Comparison of ENCODE assay signal across 15 mouse cellular contexts in the genomic region with DNA sequence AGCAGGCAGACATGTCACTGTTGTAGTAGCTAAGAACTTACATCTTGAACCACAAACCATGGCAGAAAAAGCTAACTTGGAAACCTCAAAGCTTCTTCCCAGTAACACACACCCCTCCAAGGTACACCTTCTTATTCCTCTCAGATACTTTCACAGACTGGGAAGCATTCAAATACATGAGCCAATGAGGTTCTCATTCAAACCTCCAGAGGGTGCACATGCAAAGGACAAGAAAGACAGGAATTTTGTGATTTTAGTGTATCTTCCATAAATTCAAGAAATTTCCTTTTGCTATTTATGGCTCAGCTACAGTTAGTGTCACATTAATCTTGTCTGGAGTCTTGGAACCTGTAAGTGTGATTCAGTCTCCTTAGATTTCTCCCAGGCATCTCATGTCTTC.
"Had no signal": no experiment of that assay in that cellular context is flagged by ENCODE, and none has a peak within 500 bp of the region (broad histone marks: within the 10 kb centered on the region; RNA-seq: fewer than 3 reads in every experiment).

No protein-coding gene starts in this region.

- ATAC-seq: hindbrain, embryonic 16.5 days; inflammation-experienced regulatory T-cells, adult 6 months; liver, postnatal 0 days; midbrain, embryonic 13.5 days had no signal

- H3K4me2 ChIP-seq: limb, embryonic 12.5 days; liver, embryonic 13.5 days; midbrain, embryonic 13.5 days; stomach, embryonic 15.5 days had no signal

- H3K4me1 ChIP-seq: liver, embryonic 13.5 days; midbrain, embryonic 13.5 days; stomach, embryonic 15.5 days had no signal

- DNase-seq: kidney, adult 18-20 months; kidney, postnatal 25 days; liver; liver, embryonic 13.5 days; liver, postnatal 0 days; lung, postnatal 36 days; right cerebral cortex, adult 18-20 months; right cerebral cortex, postnatal 25 days; spleen, adult 18-20 months; thymus, postnatal 4 days had no signal

- H3K4me3 ChIP-seq: limb, embryonic 12.5 days; liver, embryonic 13.5 days; midbrain, embryonic 13.5 days; stomach, embryonic 15.5 days had no signal

- H3K9ac ChIP-seq: limb, embryonic 12.5 days; liver, embryonic 13.5 days; liver, postnatal 0 days; midbrain, embryonic 13.5 days; stomach, embryonic 15.5 days had no signal

- H3K9me3 ChIP-seq: limb, embryonic 12.5 days; liver, embryonic 13.5 days; midbrain, embryonic 13.5 days; stomach, embryonic 15.5 days had no signal

- H3K27ac ChIP-seq: limb, embryonic 12.5 days; liver, embryonic 13.5 days; midbrain, embryonic 13.5 days; stomach, embryonic 15.5 days had no signal

- H3K27me3 ChIP-seq: limb, embryonic 12.5 days; liver, embryonic 13.5 days; midbrain, embryonic 13.5 days; stomach, embryonic 15.5 days had no signal

- H3K36me3 ChIP-seq: limb, embryonic 12.5 days; liver, embryonic 13.5 days; midbrain, embryonic 13.5 days; stomach, embryonic 15.5 days had no signal
